Mouse (Mus musculus) spleen, embryonic (tissue): ENCODE measurements around the gene Clec14a.
"Not testable (repeated sequence)": the region's sequence is repeated elsewhere in the genome, so short reads cannot be mapped to it uniquely, and the experiment has no call there.

Experiments used
- CTCF ChIA-PET: fragments of 350-600 bp; sonication (Branson Sonifier 250); formaldehyde crosslinking; loops from one replicate; lab custom pipeline; 2022; lab: Charles Lee

Clec14a gene

DNA sequence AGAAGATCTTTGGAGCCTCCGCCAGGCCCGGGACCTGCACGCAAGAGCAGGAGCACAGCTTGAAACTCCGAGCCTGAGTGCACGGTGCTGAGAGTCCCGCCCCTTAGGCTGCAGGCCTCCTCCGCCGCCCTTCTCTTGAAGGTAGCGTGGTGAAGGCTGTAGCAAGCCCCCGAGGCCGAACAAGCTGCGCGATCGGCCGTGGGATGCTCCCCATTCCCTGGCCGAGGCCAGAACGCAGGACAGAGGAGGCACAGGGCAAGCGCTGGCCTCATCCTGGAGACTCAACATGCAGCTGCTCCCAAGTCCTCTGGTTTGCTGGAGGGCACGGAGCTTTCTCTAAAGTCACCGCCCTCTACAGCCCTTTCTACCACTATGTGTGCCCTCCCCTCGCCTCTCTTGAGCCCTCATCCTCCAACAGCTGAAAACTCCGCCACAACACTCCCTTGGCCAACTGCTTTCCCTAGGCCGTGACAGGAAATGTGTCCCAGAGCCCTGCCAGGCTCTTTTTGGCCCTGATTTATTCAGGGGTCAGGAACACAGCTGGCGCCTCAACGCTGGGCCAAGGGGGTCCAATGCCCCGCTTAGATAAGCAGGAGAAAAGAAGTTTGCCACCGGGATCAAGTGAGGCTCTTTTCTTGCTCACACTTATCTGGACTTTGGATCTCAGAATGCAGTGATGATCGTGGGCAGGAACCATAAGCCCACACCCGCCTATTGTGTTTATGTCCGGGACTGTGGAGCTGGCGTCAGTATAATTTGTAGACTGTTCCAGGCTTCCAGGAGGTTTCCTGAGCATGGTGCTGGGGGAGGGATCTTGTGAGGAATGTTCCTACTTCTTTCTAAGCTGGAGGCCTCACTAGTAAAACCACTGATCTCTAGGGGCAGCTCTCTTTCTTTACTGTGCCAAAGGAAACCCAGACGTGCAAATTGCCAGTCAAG, at the start of gene Clec14a:
TSS of gene Clec14a (minus strand) at position 728 of the 939 bp plus-strand sequence.
- CTCF ChIA-PET: no interaction called here

DNA sequence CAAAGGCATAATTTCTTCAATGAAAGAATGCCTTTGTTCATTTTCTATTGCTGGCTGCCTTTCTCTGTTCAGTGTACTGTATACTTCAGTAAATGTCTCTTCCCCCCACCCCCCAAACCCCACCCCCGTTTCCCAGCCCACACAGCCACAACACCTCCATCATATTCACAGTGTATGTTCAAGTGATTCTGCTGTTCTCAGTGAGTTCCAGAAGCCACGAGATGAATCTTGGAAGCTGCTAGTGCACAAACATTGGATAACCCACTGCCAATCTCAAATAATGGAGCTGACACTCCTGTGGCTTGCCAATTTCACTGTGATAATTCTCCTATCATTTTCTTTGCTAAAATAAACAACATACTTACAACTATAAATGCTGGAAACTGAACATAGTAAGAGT, 38.7 kb upstream of the Clec14a start:
- CTCF ChIA-PET: no interaction called here

- CTCF ChIA-PET: not testable (repeated sequence)
These were observed 37.3 kb upstream of the Clec14a start for GRCm38 (mm10) chr12:58306402-58306801.

- CTCF ChIA-PET: no interaction called here
These were observed 36.5 kb upstream of the Clec14a start for GRCm38 (mm10) chr12:58305567-58305966.

GRCm38 (mm10) chr12:58296980-58297379, 27.9 kb upstream of the Clec14a start:
- CTCF ChIA-PET: no interaction called here

DNA sequence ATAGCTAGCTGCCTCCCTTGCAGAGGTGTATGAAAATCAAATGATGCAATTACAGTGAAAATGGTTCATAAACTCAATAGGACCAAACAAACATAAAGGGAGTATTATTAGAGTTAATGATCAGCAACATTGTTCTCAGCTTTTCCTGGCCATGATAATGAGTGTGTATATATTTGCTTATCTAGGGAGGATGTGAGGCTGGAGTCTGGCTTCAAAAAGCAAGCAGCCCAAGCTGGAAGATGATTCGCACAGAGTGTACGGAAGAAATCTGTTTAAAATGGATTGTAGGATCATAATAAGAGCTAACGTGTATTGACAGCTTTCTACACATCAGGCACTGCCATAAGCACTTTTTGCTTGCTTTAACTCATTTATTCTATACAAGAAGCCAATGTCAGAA, 16.8 kb upstream of the Clec14a start:
- CTCF ChIA-PET: no interaction called here

DNA sequence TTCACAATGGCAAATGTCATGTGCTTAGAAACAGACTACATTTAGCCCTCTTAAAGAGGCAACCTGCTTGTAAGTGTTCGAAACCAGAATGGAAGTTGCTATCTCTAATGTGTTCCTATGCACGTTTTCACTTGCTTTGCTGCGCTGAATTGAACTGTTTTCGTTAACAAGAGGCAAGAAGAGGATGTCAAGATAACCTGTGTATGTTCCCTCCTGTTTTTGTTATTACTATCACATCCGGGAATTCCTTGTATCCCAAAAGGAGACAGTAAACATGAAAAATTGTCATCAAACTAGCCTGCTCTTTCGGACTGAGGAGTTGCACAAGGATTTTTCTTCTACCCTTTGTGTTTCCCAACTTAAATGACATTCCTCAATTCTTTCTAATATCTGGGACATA, 1.4 kb upstream of the Clec14a start:
- CTCF ChIA-PET: no interaction called here

DNA sequence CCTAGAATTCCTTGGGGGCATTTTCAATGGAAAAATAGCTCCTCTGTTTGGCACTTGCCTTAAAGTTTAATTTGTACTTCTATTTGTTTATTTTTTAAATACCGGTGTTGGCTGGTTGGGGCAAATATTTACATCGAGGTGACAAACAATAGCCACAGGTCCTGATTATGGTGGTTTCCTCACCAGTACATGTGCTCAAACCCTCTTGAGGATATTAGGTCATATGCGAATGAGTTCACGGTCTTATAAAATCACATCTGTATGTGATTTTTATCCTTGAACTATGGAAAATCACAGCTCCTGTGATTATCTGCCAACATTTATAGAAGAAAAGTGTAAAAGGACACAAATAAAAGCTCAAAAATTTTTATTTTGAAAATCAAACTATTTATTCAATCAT, 415 bp upstream of the Clec14a start:
- CTCF ChIA-PET: no interaction called here

- CTCF ChIA-PET: no interaction called here
These were observed 916 bp downstream of the Clec14a start for GRCm38 (mm10) chr12:58268186-58268562.

DNA sequence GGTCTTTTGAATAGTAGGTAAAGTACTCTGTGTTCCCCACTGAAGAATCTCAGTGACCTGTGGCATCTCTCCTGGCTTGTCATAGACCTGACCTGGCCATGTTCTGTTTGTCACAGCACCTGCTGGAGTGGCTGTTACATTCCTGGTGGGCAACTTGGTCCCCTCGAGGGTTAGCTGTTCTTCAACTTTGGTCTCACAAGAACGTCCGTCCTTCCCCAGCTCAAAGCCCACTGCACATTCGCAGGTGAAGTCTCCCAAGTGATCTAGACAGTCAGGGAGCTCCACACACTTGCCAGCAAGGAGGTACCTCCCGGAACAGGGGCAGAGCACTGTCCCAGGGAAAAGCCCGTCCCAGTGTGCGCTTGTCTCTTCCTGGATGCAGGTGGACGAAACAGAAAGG, 1.3 kb downstream of the Clec14a start:
- CTCF ChIA-PET: no interaction called here

DNA sequence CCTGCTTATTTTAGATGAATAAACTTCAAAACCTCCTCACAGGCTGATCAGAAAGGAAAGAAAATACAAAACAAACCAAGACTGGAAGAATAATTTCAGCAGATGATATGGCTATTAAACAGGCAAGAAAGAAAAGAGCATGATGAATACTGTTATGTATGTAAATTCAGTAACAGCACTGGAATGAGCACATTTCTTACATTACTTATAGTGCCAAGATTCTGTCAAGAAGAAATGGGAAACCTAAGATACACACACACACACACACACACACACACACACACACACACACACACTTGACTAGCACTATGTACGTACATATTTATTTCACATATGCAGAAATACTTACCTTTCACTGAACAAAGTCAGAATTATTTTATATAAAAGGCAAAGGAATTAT, 17.2 kb downstream of the Clec14a start:
- CTCF ChIA-PET: no interaction called here

DNA sequence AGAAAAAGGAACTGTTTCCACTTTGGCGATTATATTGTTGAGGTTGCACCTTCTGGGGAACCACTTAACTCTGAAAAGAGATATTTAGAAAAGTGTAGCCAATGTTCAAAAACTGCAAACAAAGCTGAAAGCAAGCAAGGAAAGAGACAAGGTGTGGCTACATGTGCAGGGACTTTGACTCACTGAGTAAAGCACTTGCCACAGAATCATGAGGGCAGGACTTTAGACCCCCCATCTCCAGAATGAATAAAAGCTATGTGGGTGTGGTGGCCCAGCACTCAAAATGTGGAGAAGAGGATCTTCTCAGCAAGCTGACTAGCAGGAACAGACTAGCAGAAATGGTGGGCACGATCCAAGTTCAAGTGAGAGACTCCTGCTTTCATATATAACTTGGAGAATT, 36.6 kb downstream of the Clec14a start:
- CTCF ChIA-PET: no interaction called here

- CTCF ChIA-PET: no interaction called here
These were observed 43.4 kb downstream of the Clec14a start for GRCm38 (mm10) chr12:58225644-58226043.

GRCm38 (mm10) chr12:58219078-58219477, 50.0 kb downstream of the Clec14a start:
- CTCF ChIA-PET: no interaction called here

- CTCF ChIA-PET: no interaction called here
These were observed 52.9 kb downstream of the Clec14a start for GRCm38 (mm10) chr12:58216218-58216617.
